In genomic region chrX:136171189-136172117, GRCm38 (mm10) we compare ENCODE assay signal across 8 mouse cellular contexts. TPM values are rescaled to one million over a fixed set of nuclear protein-coding genes. Genes with fewer than 3 reads are reported as not detected.
DNase-seq lines count a peak whose midpoint lies in the region; ATAC-seq and TF ChIP-seq lines count a peak whose summit lies in the region.

No protein-coding gene starts in this region.

- no peak for TF ChIP-seq EP300 in MEL (IDR thresholded peaks at IDR 0.05; ENCODE audit: low read depth in 1 of 2, low read length in 2 of 2)

- no peak for TF ChIP-seq POLR2A in MEL (IDR thresholded peaks at IDR 0.05; ENCODE audit: control insufficient read depth in 1 of 2, insufficient read depth in 1 of 2, low read depth in 1 of 2, low read length in 2 of 2, poor library complexity in 1 of 2)

- peak overlapping the region; percentile 62 for H3K27ac ChIP-seq in MEL (ENCODE audit: control insufficient read depth, low read depth, low read length)
- H3K27ac ChIP-seq in forebrain, embryonic 12.5 days, result peak overlapping the region; percentile 82
- peak overlapping the region; percentile 90 for H3K27ac ChIP-seq in heart, embryonic 16.5 days (ENCODE audit: low read length)
- peak overlapping the region; percentile 85 for H3K27ac ChIP-seq in liver, embryonic 12.5 days

- ATAC-seq in cerebellum, adult (ENCODE audit: insufficient number of reproducible peaks, low FRiP score, low TSS enrichment), result peak; percentile 67
- ATAC-seq in forebrain, embryonic 12.5 days (ENCODE audit: low FRiP score), result peak; percentile 71
- peak; percentile 65 for ATAC-seq in heart, embryonic 16.5 days (replicated peaks; ENCODE audit: extremely low read depth, insufficient read depth, low FRiP score)
- ATAC-seq in liver, embryonic 12.5 days, result peak; percentile 69

- H3K4me1 ChIP-seq in MEL (ENCODE audit: control insufficient read depth in 1 of 2, insufficient read depth in 2 of 2, low read length in 2 of 2), result peaks cover 0 to 4% of the 10 kb centered on the region in 2 experiments; a peak in 1 of 4 replicates
- H3K4me1 ChIP-seq in forebrain, embryonic 12.5 days, result no peaks in the 10 kb centered on the region
- H3K4me1 ChIP-seq in heart, embryonic 16.5 days (ENCODE audit: control insufficient read depth, insufficient read depth, low read length), result peaks cover 3% of the 10 kb centered on the region; the same call in 1 of the 2 replicates
- 0 out of 2 replicates have a peak, but pooled peaks cover 3% of the 10 kb centered on the region for H3K4me1 ChIP-seq in liver, embryonic 12.5 days

- no peak for TF ChIP-seq RAD21 in MEL (IDR thresholded peaks at IDR 0.05; ENCODE audit: low read depth, low read length)

- no peak for TF ChIP-seq CTCF in MEL (IDR thresholded peaks at IDR 0.05 in 2 of 3, conservative IDR thresholded peaks at IDR 0.05 in 1 of 3; ENCODE audit: control insufficient read depth in 1 of 3, insufficient read depth in 1 of 3, low read depth in 2 of 3, low read length in 3 of 3, poor library complexity in 1 of 3, severe bottlenecking in 1 of 3)

- H3K9me3 ChIP-seq in MEL (replicated peaks; ENCODE audit: insufficient read depth, low read length), result no peaks in the 10 kb centered on the region
- no peaks in the 10 kb centered on the region for H3K9me3 ChIP-seq in forebrain, embryonic 12.5 days
- H3K9me3 ChIP-seq in heart, embryonic 16.5 days (replicated peaks; ENCODE audit: control insufficient read depth, low read length), result no peaks in the 10 kb centered on the region
- H3K9me3 ChIP-seq in liver, embryonic 12.5 days (replicated peaks), result no peaks in the 10 kb centered on the region

- H3K79me2 ChIP-seq in MEL (ENCODE audit: control insufficient read depth, insufficient read depth, low read length, poor library complexity), result no peaks in the 10 kb centered on the region; the same call in 1 of the 2 replicates

- peak; percentile 25 for DNase-seq in MEL (ENCODE audit: low read depth, low spot score)
- DNase-seq in kidney, postnatal 36 days, result peak; percentile 60 to 65
- DNase-seq in neural tube, embryonic 10.5 days (ENCODE audit: extremely low spot score, low spot score), result peak; percentile 63
- DNase-seq in urinary bladder, postnatal 10 days (ENCODE audit: low spot score), result peak; percentile 11

- H3K27me3 ChIP-seq in MEL (ENCODE audit: control insufficient read depth in 1 of 2, insufficient read depth in 2 of 2, low read length in 2 of 2), result no peaks in the 10 kb centered on the region
- peaks cover 15% of the 10 kb centered on the region for H3K27me3 ChIP-seq in forebrain, embryonic 12.5 days
- H3K27me3 ChIP-seq in heart, embryonic 16.5 days (ENCODE audit: control insufficient read depth, insufficient read depth, low read length), result no peaks in the 10 kb centered on the region
- H3K27me3 ChIP-seq in liver, embryonic 12.5 days (replicated peaks), result no peaks in the 10 kb centered on the region

- peak overlapping the region; percentile 54 for H3K4me2 ChIP-seq in forebrain, embryonic 12.5 days
- peak overlapping the region; percentile 70 for H3K4me2 ChIP-seq in heart, embryonic 16.5 days (ENCODE audit: low read depth, low read length)
- H3K4me2 ChIP-seq in liver, embryonic 12.5 days, result peak overlapping the region; percentile 71

- peak overlapping the region; percentile 82 for H3K9ac ChIP-seq in MEL (ENCODE audit: control insufficient read depth, low read depth, low read length, poor library complexity, severe bottlenecking)
- H3K9ac ChIP-seq in forebrain, embryonic 12.5 days, result peak overlapping the region; percentile 60
- peak overlapping the region; percentile 79 for H3K9ac ChIP-seq in heart, embryonic 16.5 days (ENCODE audit: low read length)
- H3K9ac ChIP-seq in liver, embryonic 12.5 days, result peak overlapping the region; percentile 77

- peak overlapping the region; percentile 75 to 86 for H3K4me3 ChIP-seq in MEL (ENCODE audit: control insufficient read depth in 1 of 2, insufficient read depth in 1 of 2, low read depth in 2 of 2, low read length in 2 of 2)
- peak overlapping the region; percentile 51 for H3K4me3 ChIP-seq in forebrain, embryonic 12.5 days (replicated peaks)
- peak overlapping the region; percentile 65 for H3K4me3 ChIP-seq in heart, embryonic 16.5 days (ENCODE audit: low read length)
- H3K4me3 ChIP-seq in liver, embryonic 12.5 days, result peak overlapping the region; percentile 69

- H3K36me3 ChIP-seq in MEL (ENCODE audit: control insufficient read depth in 1 of 2, insufficient read depth in 2 of 2, low read length in 2 of 2), result peaks cover 0 to 5% of the 10 kb centered on the region in 2 experiments; a peak in 2 of 4 replicates
- no peaks in the 10 kb centered on the region for H3K36me3 ChIP-seq in forebrain, embryonic 12.5 days (replicated peaks)
- no peaks in the 10 kb centered on the region for H3K36me3 ChIP-seq in heart, embryonic 16.5 days (ENCODE audit: control insufficient read depth, insufficient read depth)
- peaks cover 7% of the 10 kb centered on the region for H3K36me3 ChIP-seq in liver, embryonic 12.5 days

- 22% methylated on average over 24 of the region's 24 CpGs for WGBS in forebrain, embryonic 12.5 days
- WGBS in heart, embryonic 16.5 days, result 17% methylated on average over 24 of the region's 24 CpGs
- 11% methylated on average over 23 of the region's 24 CpGs for WGBS in liver, embryonic 12.5 days (ENCODE audit: insufficient replicate concordance)

TF ChIP-seq in MEL, 35 proteins besides CTCF, POLR2A, EP300 and RAD21:
- TF ChIP-seq KAT2A (conservative IDR thresholded peaks at IDR 0.05; ENCODE audit: low read depth, low read length), result no peak
- TF ChIP-seq JUND (IDR thresholded peaks at IDR 0.05; ENCODE audit: low read depth, low read length), result no peak
- TF ChIP-seq ELF1 (IDR thresholded peaks at IDR 0.05; ENCODE audit: low read depth, low read length), result no peak
- TF ChIP-seq NELFE (IDR thresholded peaks at IDR 0.05; ENCODE audit: low read depth, low read length), result no peak
- TF ChIP-seq MYC (IDR thresholded peaks at IDR 0.05; ENCODE audit: low read depth, low read length), result no peak
- no peak for TF ChIP-seq GABPA (IDR thresholded peaks at IDR 0.05; ENCODE audit: low read depth, low read length)
- TF ChIP-seq TAL1 (IDR thresholded peaks at IDR 0.05; ENCODE audit: low read length), result no peak
- TF ChIP-seq MAZ (IDR thresholded peaks at IDR 0.05; ENCODE audit: low read depth, low read length), result no peak

RNA-seq across cellular contexts. Expression of gene Tceal8, which starts 0.7 kb away (rescaled TPM):
- total RNA-seq in MEL (2012; rRNA removed), result 26.9 and 27.4 TPM in 2 replicates
- 100 to 1,000 TPM in 1 of 2 experiments, 10 to 100 TPM in 1; 41.1 to 759 TPM for polyA plus RNA-seq in MEL (2012; ENCODE audit: insufficient read depth in 1 of 2, insufficient read length in 2 of 2, low read depth in 1 of 2, low replicate concordance in 2 of 2, missing spikeins in 1 of 2)
- polyA plus RNA-seq in forebrain, embryonic 12.5 days (2016; fragmentation: Nextera tagmentation; extraction: Ambion mirVana), result 145 and 152 TPM in 2 replicates
- 219 and 258 TPM in 2 replicates for polyA plus RNA-seq in heart, embryonic 16.5 days (2015; fragmentation: Nextera tagmentation; extraction: Ambion mirVana)
- 182 and 192 TPM in 2 replicates for polyA plus RNA-seq in liver, embryonic 12.5 days (2016; fragmentation: Nextera tagmentation; extraction: Ambion mirVana)

RNA-seq across cellular contexts. Expression of gene Tceal5, which starts 32.2 kb away (rescaled TPM):
- total RNA-seq in MEL (2012; rRNA removed), result not detected in 2 replicates
- polyA plus RNA-seq in MEL (2012; ENCODE audit: insufficient read depth in 1 of 2, insufficient read length in 2 of 2, low read depth in 1 of 2, low replicate concordance in 2 of 2, missing spikeins in 1 of 2), result not detected
- polyA plus RNA-seq in forebrain, embryonic 12.5 days (2016; fragmentation: Nextera tagmentation; extraction: Ambion mirVana), result 10.4 and 11.1 TPM in 2 replicates
- polyA plus RNA-seq in heart, embryonic 16.5 days (2015; fragmentation: Nextera tagmentation; extraction: Ambion mirVana), result 14.7 and 16.4 TPM in 2 replicates
- 5.2 and 5.8 TPM in 2 replicates for polyA plus RNA-seq in liver, embryonic 12.5 days (2016; fragmentation: Nextera tagmentation; extraction: Ambion mirVana)

RNA-seq across cellular contexts. Expression of gene Bex4, which starts 32.7 kb away (rescaled TPM):
- 219 and 240 TPM in 2 replicates for total RNA-seq in MEL (2012; rRNA removed)
- 100 to 1,000 TPM in 1 of 2 experiments, not detected in 1; 412 TPM for polyA plus RNA-seq in MEL (2012; ENCODE audit: insufficient read depth in 1 of 2, insufficient read length in 2 of 2, low read depth in 1 of 2, low replicate concordance in 2 of 2, missing spikeins in 1 of 2)
- 117 and 124 TPM in 2 replicates for polyA plus RNA-seq in forebrain, embryonic 12.5 days (2016; fragmentation: Nextera tagmentation; extraction: Ambion mirVana)
- polyA plus RNA-seq in heart, embryonic 16.5 days (2015; fragmentation: Nextera tagmentation; extraction: Ambion mirVana), result 137 and 145 TPM in 2 replicates
- polyA plus RNA-seq in liver, embryonic 12.5 days (2016; fragmentation: Nextera tagmentation; extraction: Ambion mirVana), result 201 and 211 TPM in 2 replicates

RNA-seq across cellular contexts. Expression of gene Tceal7, which starts 43.1 kb away (rescaled TPM):
- not detected in 2 replicates for total RNA-seq in MEL (2012; rRNA removed)
- 1 to 10 TPM in 1 of 2 experiments, not detected in 1; 1.0 TPM for polyA plus RNA-seq in MEL (2012; ENCODE audit: insufficient read depth in 1 of 2, insufficient read length in 2 of 2, low read depth in 1 of 2, low replicate concordance in 2 of 2, missing spikeins in 1 of 2)
- polyA plus RNA-seq in forebrain, embryonic 12.5 days (2016; fragmentation: Nextera tagmentation; extraction: Ambion mirVana), result 0.76 and 1.5 TPM in 2 replicates
- 17.5 and 23.9 TPM in 2 replicates for polyA plus RNA-seq in heart, embryonic 16.5 days (2015; fragmentation: Nextera tagmentation; extraction: Ambion mirVana)
- polyA plus RNA-seq in liver, embryonic 12.5 days (2016; fragmentation: Nextera tagmentation; extraction: Ambion mirVana), result 0.98 and 1.4 TPM in 2 replicates

RNA-seq across cellular contexts. Expression of gene Bex1, which starts 43.9 kb away (rescaled TPM):
- 0.27 and 0.49 TPM in 2 replicates for total RNA-seq in MEL (2012; rRNA removed)
- polyA plus RNA-seq in MEL (2012; ENCODE audit: insufficient read depth in 1 of 2, insufficient read length in 2 of 2, low read depth in 1 of 2, low replicate concordance in 2 of 2, missing spikeins in 1 of 2), result under 1 TPM in 1 of 2 experiments, not detected in 1; 0.86 TPM
- 131 and 138 TPM in 2 replicates for polyA plus RNA-seq in forebrain, embryonic 12.5 days (2016; fragmentation: Nextera tagmentation; extraction: Ambion mirVana)
- polyA plus RNA-seq in heart, embryonic 16.5 days (2015; fragmentation: Nextera tagmentation; extraction: Ambion mirVana), result 225 TPM in 2 replicates
- polyA plus RNA-seq in liver, embryonic 12.5 days (2016; fragmentation: Nextera tagmentation; extraction: Ambion mirVana), result 147 and 153 TPM in 2 replicates

Comparison
In these comparisons a context has a peak if more than half of its experiments do, and no peak if none do; other contexts are left out.
1. Peak in every context shown above with its lines: DNase-seq, ATAC-seq, H3K4me3 ChIP-seq and H3K27ac ChIP-seq.
2. DNase-seq: peak in every context shown above with its lines; median percentile 63 in neural tube, embryonic 10.5 days; 62 in kidney, postnatal 36 days; 25 in MEL; 11 in urinary bladder, postnatal 10 days.